Mouse (Mus musculus): ENCODE results near the gene Rora.

- no peak for TF ChIP-seq MAX (IDR thresholded peaks at IDR 0.05; ENCODE audit: low read depth)
- TF ChIP-seq CEBPB (IDR thresholded peaks at IDR 0.05; ENCODE audit: insufficient read depth, poor library complexity, severe bottlenecking), result no peak
- TF ChIP-seq POLR2AphosphoS2 (IDR thresholded peaks at IDR 0.05; ENCODE audit: insufficient read length, low read depth), result no peak
- TF ChIP-seq POLR2A (IDR thresholded peaks at IDR 0.05; ENCODE audit: insufficient read length, low read depth), result no peak
- no peak for TF ChIP-seq MYOD1 (IDR thresholded peaks at IDR 0.05; ENCODE audit: control insufficient read depth in 1 of 3, insufficient read length in 2 of 3, low read depth in 2 of 3)
- TF ChIP-seq E2F4 (IDR thresholded peaks at IDR 0.05; ENCODE audit: insufficient read depth), result no peak
- no peak for TF ChIP-seq TCF12 (IDR thresholded peaks at IDR 0.05; ENCODE audit: insufficient read depth, poor library complexity, severe bottlenecking)
Observed at GRCm38 (mm10) chr9:68699856-68700255, 46.3 kb downstream of the Rora start.
